Mouse (Mus musculus): ENCODE results near the gene Rpgrip1l. TPM values are rescaled to one million over a fixed set of nuclear protein-coding genes. Genes with fewer than 3 reads are reported as not detected.

The Rpgrip1l gene
- polyA plus RNA-seq, 1 experiment from 2014 or later, result 13.8 TPM

DNA sequence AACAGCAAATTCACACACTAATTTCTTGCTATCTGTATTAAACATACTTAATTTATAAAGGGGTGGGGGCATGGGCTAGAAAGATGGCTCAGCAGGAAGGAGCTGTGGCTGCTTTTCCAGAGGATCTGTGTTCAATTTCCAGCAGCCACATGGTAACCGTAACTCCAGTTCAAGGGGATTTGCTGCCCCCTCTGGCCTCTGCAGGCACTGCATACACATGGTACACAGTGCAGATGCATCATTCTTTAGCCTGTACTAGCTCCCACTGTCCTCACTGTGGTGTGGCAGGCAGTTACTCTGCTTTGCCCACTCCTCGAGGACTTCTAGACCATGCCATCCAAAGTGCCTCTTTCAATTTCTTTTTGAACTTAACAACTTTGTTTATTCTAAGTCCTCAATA lies 36.7 kb downstream of the Rpgrip1l start:
- WGBS, result 88% methylated on average over 2 of the region's 2 CpGs
- ATAC-seq (ENCODE audit: low read depth) (no peak), DNase-seq (ENCODE audit: low spot score) (no peak)
- Histone ChIP-seq H3K9ac (ENCODE audit: low read depth, low read length) (no peak overlapping the region), H3K27me3 (replicated peaks; ENCODE audit: control insufficient read depth, insufficient read depth, low read length) (no peaks in the 10 kb centered on the region), H3K4me3 (ENCODE audit: low read depth, low read length) (no peak overlapping the region), H3K27ac (replicated peaks; ENCODE audit: low read depth, low read length) (no peak overlapping the region), H3K36me3 (ENCODE audit: control insufficient read depth, insufficient read depth, low read length) (peaks cover 9% of the 10 kb centered on the region), H3K4me1 (ENCODE audit: control insufficient read depth, insufficient read depth, low read length) (peaks cover 8% of the 10 kb centered on the region), H3K9me3 (ENCODE audit: control insufficient read depth, low read length) (no peaks in the 10 kb centered on the region), H3K4me2 (ENCODE audit: low read depth, low read length) (no peak overlapping the region)

- no peaks in the 10 kb centered on the region for H3K27me3 ChIP-seq (replicated peaks; ENCODE audit: control insufficient read depth, insufficient read depth, low read length)
- no peak overlapping the region for H3K4me3 ChIP-seq (ENCODE audit: low read depth, low read length)
- H3K27ac ChIP-seq (replicated peaks; ENCODE audit: low read depth, low read length), result no peak overlapping the region; the same call in 1 of the 2 replicates
- no peak for ATAC-seq (ENCODE audit: low read depth)
- no peak overlapping the region for H3K4me2 ChIP-seq (ENCODE audit: low read depth, low read length)
- no peaks in the 10 kb centered on the region for H3K9me3 ChIP-seq (ENCODE audit: control insufficient read depth, low read length)
- no peak overlapping the region for H3K9ac ChIP-seq (ENCODE audit: low read depth, low read length)
- peaks cover 22% of the 10 kb centered on the region for H3K36me3 ChIP-seq (ENCODE audit: control insufficient read depth, insufficient read depth, low read length)
- H3K4me1 ChIP-seq (ENCODE audit: control insufficient read depth, insufficient read depth, low read length), result no peaks in the 10 kb centered on the region
- WGBS, result 78% methylated on average over 5 of the region's 5 CpGs
- DNase-seq (ENCODE audit: low spot score), result no peak
Measured at GRCm38 (mm10) chr8:91273493-91273892, 39.6 kb downstream of the Rpgrip1l start.

DNA sequence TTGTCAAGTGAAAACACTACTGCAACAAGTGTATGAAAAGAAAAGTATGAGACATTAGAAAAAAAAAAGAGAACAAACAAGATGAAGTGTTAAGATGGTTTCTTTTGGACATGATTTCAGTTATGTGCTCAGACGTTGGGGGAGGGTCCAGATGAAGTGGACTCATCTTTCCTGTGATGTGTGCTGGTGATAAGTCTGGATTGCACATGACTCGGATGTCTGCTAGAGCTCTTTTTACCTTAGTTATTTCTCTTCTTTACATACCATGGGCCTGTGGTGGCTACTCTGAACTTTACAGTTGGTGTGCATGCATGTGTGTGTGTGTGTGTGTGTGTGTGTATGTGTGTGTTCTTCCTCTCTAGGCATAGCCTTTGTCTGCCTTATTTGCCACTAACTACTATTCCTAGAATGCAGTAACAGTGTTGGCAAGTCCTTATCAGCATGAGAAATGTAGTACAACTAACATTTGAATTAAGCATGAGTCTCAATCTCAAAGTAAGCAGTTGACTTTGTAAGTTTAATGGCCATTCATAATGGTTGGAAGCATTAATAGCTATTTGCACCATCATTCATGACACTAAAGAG lies 43.6 kb downstream of the Rpgrip1l start:
- Histone ChIP-seq H3K4me3 (ENCODE audit: low read depth, low read length) (no peak overlapping the region), H3K27ac (replicated peaks; ENCODE audit: low read depth, low read length) (no peak overlapping the region), H3K4me1 (ENCODE audit: control insufficient read depth, insufficient read depth, low read length) (no peaks in the 10 kb centered on the region), H3K36me3 (ENCODE audit: control insufficient read depth, insufficient read depth, low read length) (peaks cover 30% of the 10 kb centered on the region), H3K27me3 (replicated peaks; ENCODE audit: control insufficient read depth, insufficient read depth, low read length) (no peaks in the 10 kb centered on the region), H3K9ac (ENCODE audit: low read depth, low read length) (no peak overlapping the region), H3K9me3 (ENCODE audit: control insufficient read depth, low read length) (no peaks in the 10 kb centered on the region), H3K4me2 (ENCODE audit: low read depth, low read length) (no peak overlapping the region)
- ATAC-seq (ENCODE audit: low read depth) (no peak), DNase-seq (ENCODE audit: low spot score) (no peak)
- WGBS, result 63% methylated on average over 2 of the region's 2 CpGs

DNA sequence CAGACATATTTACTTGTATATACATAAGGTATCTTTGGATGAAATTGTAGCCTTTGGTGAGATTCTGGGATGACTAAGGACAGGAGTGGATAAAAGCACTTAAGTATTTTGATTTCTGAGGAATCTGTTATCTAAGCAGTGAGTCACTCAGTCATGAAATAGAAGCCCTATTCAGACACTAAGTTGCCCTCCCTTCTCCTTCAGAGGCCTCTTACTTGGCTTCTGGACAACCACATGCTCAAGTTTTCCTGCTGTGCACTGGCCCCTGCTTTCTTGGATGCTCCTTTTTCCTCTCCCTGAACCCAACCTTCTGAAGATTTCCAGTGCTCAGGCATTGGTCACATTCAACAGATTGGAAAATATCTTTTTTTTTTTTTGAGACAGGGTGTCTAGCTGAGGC lies 48.5 kb downstream of the Rpgrip1l start:
- no peak overlapping the region for H3K27ac ChIP-seq (replicated peaks; ENCODE audit: low read depth, low read length)
- no peaks in the 10 kb centered on the region for H3K4me1 ChIP-seq (ENCODE audit: control insufficient read depth, insufficient read depth, low read length)
- H3K4me2 ChIP-seq (ENCODE audit: low read depth, low read length), result no peak overlapping the region
- H3K36me3 ChIP-seq (ENCODE audit: control insufficient read depth, insufficient read depth, low read length), result peaks cover 19% of the 10 kb centered on the region
- no peak overlapping the region for H3K9ac ChIP-seq (ENCODE audit: low read depth, low read length)
- DNase-seq (ENCODE audit: low spot score), result no peak
- no peaks in the 10 kb centered on the region for H3K9me3 ChIP-seq (ENCODE audit: control insufficient read depth, low read length)
- no peak overlapping the region for H3K4me3 ChIP-seq (ENCODE audit: low read depth, low read length)
- no peak for ATAC-seq (ENCODE audit: low read depth)
- H3K27me3 ChIP-seq (replicated peaks; ENCODE audit: control insufficient read depth, insufficient read depth, low read length), result no peaks in the 10 kb centered on the region

- Histone ChIP-seq H3K9me3 (ENCODE audit: control insufficient read depth, low read length) (no peaks in the 10 kb centered on the region), H3K4me3 (ENCODE audit: low read depth, low read length) (no peak overlapping the region), H3K4me1 (ENCODE audit: control insufficient read depth, insufficient read depth, low read length) (no peaks in the 10 kb centered on the region), H3K27me3 (replicated peaks; ENCODE audit: control insufficient read depth, insufficient read depth, low read length) (no peaks in the 10 kb centered on the region), H3K36me3 (ENCODE audit: control insufficient read depth, insufficient read depth, low read length) (peaks cover 16% of the 10 kb centered on the region), H3K4me2 (ENCODE audit: low read depth, low read length) (no peak overlapping the region), H3K27ac (replicated peaks; ENCODE audit: low read depth, low read length) (no peak overlapping the region), H3K9ac (ENCODE audit: low read depth, low read length) (no peak overlapping the region)
- DNase-seq (ENCODE audit: low spot score) (peak; percentile 39), ATAC-seq (ENCODE audit: low read depth) (no peak)
- 77% methylated on average over 3 of the region's 3 CpGs for WGBS
Measured at GRCm38 (mm10) chr8:91263939-91264338, 49.1 kb downstream of the Rpgrip1l start.

DNA sequence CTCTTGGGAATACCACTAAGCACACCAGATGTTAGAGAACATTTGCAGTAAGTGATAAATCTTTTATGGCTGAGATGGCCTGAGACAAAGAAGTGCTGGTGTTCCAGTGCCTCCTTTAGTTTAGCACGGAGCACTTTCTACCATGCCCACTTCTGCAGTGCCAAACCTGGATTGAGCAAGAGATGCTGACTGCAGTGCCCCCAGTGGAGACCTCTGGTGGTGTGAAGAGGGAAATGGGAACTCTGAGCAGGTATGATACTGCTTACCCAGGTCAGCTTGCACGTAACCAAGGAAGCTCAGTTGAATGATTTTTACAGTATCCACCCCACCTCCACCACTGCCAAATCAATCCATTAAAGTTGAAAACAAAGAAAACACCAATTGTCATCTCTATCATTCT lies 51.5 kb downstream of the Rpgrip1l start:
- Histone ChIP-seq H3K9me3 (ENCODE audit: control insufficient read depth, low read length) (0 out of 2 replicates have a peak, but pooled peaks cover 5% of the 10 kb centered on the region), H3K27ac (replicated peaks; ENCODE audit: low read depth, low read length) (no peak overlapping the region), H3K36me3 (ENCODE audit: control insufficient read depth, insufficient read depth, low read length) (0 out of 2 replicates have a peak, but pooled peaks cover 2% of the 10 kb centered on the region), H3K4me3 (ENCODE audit: low read depth, low read length) (no peak overlapping the region), H3K4me2 (ENCODE audit: low read depth, low read length) (no peak overlapping the region), H3K27me3 (replicated peaks; ENCODE audit: control insufficient read depth, insufficient read depth, low read length) (no peaks in the 10 kb centered on the region), H3K9ac (ENCODE audit: low read depth, low read length) (no peak overlapping the region), H3K4me1 (ENCODE audit: control insufficient read depth, insufficient read depth, low read length) (no peaks in the 10 kb centered on the region)
- WGBS, result 87% methylated on average over 2 of the region's 2 CpGs
- DNase-seq (ENCODE audit: low spot score), result no peak
- ATAC-seq (ENCODE audit: low read depth), result no peak

DNA sequence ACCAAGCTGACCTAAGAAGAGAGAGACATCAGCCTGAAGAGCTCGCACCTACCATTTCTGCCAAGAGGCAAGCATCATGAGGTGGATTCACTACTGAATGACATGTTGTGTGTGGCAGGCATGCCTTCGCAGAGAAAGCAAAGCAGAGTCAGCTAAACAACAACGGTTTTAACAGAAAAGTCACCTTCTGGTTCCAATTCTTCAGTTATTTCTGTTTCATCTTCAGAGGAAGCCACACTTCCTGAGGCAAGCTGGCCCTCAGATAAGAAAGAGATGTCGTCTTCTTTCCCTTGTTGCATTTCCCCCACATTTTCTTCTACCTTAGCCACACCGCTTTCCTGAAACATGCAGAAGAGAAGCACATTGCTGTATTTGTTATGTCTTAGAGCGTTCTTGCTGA lies 62.1 kb downstream of the Rpgrip1l start:
- no peaks in the 10 kb centered on the region for H3K9me3 ChIP-seq (ENCODE audit: control insufficient read depth, low read length)
- DNase-seq (ENCODE audit: low spot score), result no peak
- H3K4me2 ChIP-seq (ENCODE audit: low read depth, low read length), result no peak overlapping the region
- no peaks in the 10 kb centered on the region for H3K27me3 ChIP-seq (replicated peaks; ENCODE audit: control insufficient read depth, insufficient read depth, low read length)
- H3K27ac ChIP-seq (replicated peaks; ENCODE audit: low read depth, low read length), result no peak overlapping the region
- 87% methylated on average over 6 of the region's 6 CpGs for WGBS
- no peak overlapping the region for H3K9ac ChIP-seq (ENCODE audit: low read depth, low read length)
- no peaks in the 10 kb centered on the region for H3K4me1 ChIP-seq (ENCODE audit: control insufficient read depth, insufficient read depth, low read length)
- no peak for ATAC-seq (ENCODE audit: low read depth)
- peaks cover 26% of the 10 kb centered on the region; the same call in 1 of the 2 replicates for H3K36me3 ChIP-seq (ENCODE audit: control insufficient read depth, insufficient read depth, low read length)
- H3K4me3 ChIP-seq (ENCODE audit: low read depth, low read length), result no peak overlapping the region

GRCm38 (mm10) chr8:91249758-91250466 lies 63.1 kb downstream of the Rpgrip1l start:
- 90% methylated on average over 9 of the region's 9 CpGs for WGBS
- no peaks in the 10 kb centered on the region for H3K4me1 ChIP-seq (ENCODE audit: control insufficient read depth, insufficient read depth, low read length)
- no peaks in the 10 kb centered on the region for H3K27me3 ChIP-seq (replicated peaks; ENCODE audit: control insufficient read depth, insufficient read depth, low read length)
- H3K4me3 ChIP-seq (ENCODE audit: low read depth, low read length), result no peak overlapping the region
- peaks cover 26% of the 10 kb centered on the region; the same call in 1 of the 2 replicates for H3K36me3 ChIP-seq (ENCODE audit: control insufficient read depth, insufficient read depth, low read length)
- no peak overlapping the region for H3K4me2 ChIP-seq (ENCODE audit: low read depth, low read length)
- DNase-seq (ENCODE audit: low spot score), result no peak
- no peak overlapping the region for H3K9ac ChIP-seq (ENCODE audit: low read depth, low read length)
- no peak overlapping the region for H3K27ac ChIP-seq (replicated peaks; ENCODE audit: low read depth, low read length)
- H3K9me3 ChIP-seq (ENCODE audit: control insufficient read depth, low read length), result no peaks in the 10 kb centered on the region
- ATAC-seq (ENCODE audit: low read depth), result no peak

Data from embryonic facial prominence, embryonic 14.5 days (tissue).